Mouse (Mus musculus) heart, adult 2 months (tissue): Measurements from ENCODE around the gene Pole2.

Source experiments
- CTCF ChIP-seq: fragments of 200-600 bp; IDR thresholded peaks from 2 replicates; pipeline ENCODE4 v1.8.1; 2022; ENCODE audit warnings: antibody characterized with exemption, mild to moderate bottlenecking, moderate library complexity
- EP300 ChIP-seq: fragments of 200-500 bp; IDR thresholded peaks from 2 replicates; pipeline ENCODE4 v1.6.1; 2011; ENCODE audit warnings: low read depth, low read length, control low read depth; ENCODE audit not compliant: insufficient read depth

- TF ChIP-seq EP300 (no peak), CTCF (no peak)
Measured at GRCm38 (mm10) chr12:69192637-69193036, 35.4 kb downstream of the Pole2 start.
